Mouse (Mus musculus): ENCODE results near the gene Ncs1. TPM values are rescaled to one million over a fixed set of nuclear protein-coding genes. Genes with fewer than 3 reads are reported as not detected.

Gene Ncs1
- polyA plus RNA-seq, 1 experiment from 2014 or later: 29.4 TPM

GRCm38 (mm10) chr2:31298814-31299213 is 53.2 kb downstream of the Ncs1 start:
- no peak for ATAC-seq (replicated peaks; ENCODE audit: extremely low read depth, insufficient read depth, low FRiP score)
- H3K27me3 ChIP-seq (ENCODE audit: control insufficient read depth, insufficient read depth, low read length): no peaks in the 10 kb centered on the region
- H3K27ac ChIP-seq (ENCODE audit: low read length): no peak overlapping the region
- H3K9me3 ChIP-seq (replicated peaks; ENCODE audit: control insufficient read depth, low read length): no peaks in the 10 kb centered on the region
- peaks cover 3% of the 10 kb centered on the region; the same call in 1 of the 2 replicates for H3K4me1 ChIP-seq (ENCODE audit: control insufficient read depth, insufficient read depth, low read length)
- H3K4me3 ChIP-seq (ENCODE audit: low read length): no peak overlapping the region
- no peaks in the 10 kb centered on the region for H3K36me3 ChIP-seq (ENCODE audit: control insufficient read depth, insufficient read depth)
- H3K9ac ChIP-seq (ENCODE audit: low read length): no peak overlapping the region
- WGBS: 37% methylated on average over 4 of the region's 4 CpGs
- H3K4me2 ChIP-seq (ENCODE audit: low read depth, low read length): peak overlapping the region; percentile 69

- H3K4me2 ChIP-seq (ENCODE audit: low read depth, low read length): peak overlapping the region; percentile 32; the same call in 1 of the 2 replicates
- no peak overlapping the region for H3K9ac ChIP-seq (ENCODE audit: low read length)
- H3K4me1 ChIP-seq (ENCODE audit: control insufficient read depth, insufficient read depth, low read length): peaks cover 3% of the 10 kb centered on the region; the same call in 1 of the 2 replicates
- no peak overlapping the region for H3K4me3 ChIP-seq (ENCODE audit: low read length)
- H3K9me3 ChIP-seq (replicated peaks; ENCODE audit: control insufficient read depth, low read length): no peaks in the 10 kb centered on the region
- no peak overlapping the region for H3K27ac ChIP-seq (ENCODE audit: low read length)
- 18% methylated on average over 4 of the region's 4 CpGs for WGBS
- no peaks in the 10 kb centered on the region for H3K27me3 ChIP-seq (ENCODE audit: control insufficient read depth, insufficient read depth, low read length)
- ATAC-seq (replicated peaks; ENCODE audit: extremely low read depth, insufficient read depth, low FRiP score): no peak
- no peaks in the 10 kb centered on the region for H3K36me3 ChIP-seq (ENCODE audit: control insufficient read depth, insufficient read depth)
Observed at GRCm38 (mm10) chr2:31299266-31299665, 53.6 kb downstream of the Ncs1 start.

GRCm38 (mm10) chr2:31299996-31300395 is 54.4 kb downstream of the Ncs1 start:
- WGBS: 63% methylated on average over 10 of the region's 10 CpGs

GRCm38 (mm10) chr2:31303177-31303576 is 57.6 kb downstream of the Ncs1 start:
- ATAC-seq (replicated peaks; ENCODE audit: extremely low read depth, insufficient read depth, low FRiP score): no peak
- Histone ChIP-seq H3K36me3 (ENCODE audit: control insufficient read depth, insufficient read depth) (no peaks in the 10 kb centered on the region), H3K4me3 (ENCODE audit: low read length) (no peak overlapping the region), H3K9me3 (replicated peaks; ENCODE audit: control insufficient read depth, low read length) (peaks cover 2% of the 10 kb centered on the region; the same call in 1 of the 2 replicates), H3K9ac (ENCODE audit: low read length) (no peak overlapping the region), H3K27me3 (ENCODE audit: control insufficient read depth, insufficient read depth, low read length) (no peaks in the 10 kb centered on the region), H3K27ac (ENCODE audit: low read length) (no peak overlapping the region), H3K4me2 (ENCODE audit: low read depth, low read length) (no peak overlapping the region), H3K4me1 (ENCODE audit: control insufficient read depth, insufficient read depth, low read length) (peaks cover 3% of the 10 kb centered on the region; the same call in 1 of the 2 replicates)
- WGBS: 64% methylated on average over 9 of the region's 9 CpGs

More at GRCm38 (mm10) chr2:31299996-31300395, 54.4 kb downstream of the Ncs1 start:
- no peak overlapping the region for H3K4me3 ChIP-seq (ENCODE audit: low read length)
- no peak overlapping the region for H3K4me2 ChIP-seq (ENCODE audit: low read depth, low read length)
- no peaks in the 10 kb centered on the region for H3K27me3 ChIP-seq (ENCODE audit: control insufficient read depth, insufficient read depth, low read length)
- no peak for ATAC-seq (replicated peaks; ENCODE audit: extremely low read depth, insufficient read depth, low FRiP score)
- H3K9ac ChIP-seq (ENCODE audit: low read length): no peak overlapping the region
- H3K27ac ChIP-seq (ENCODE audit: low read length): no peak overlapping the region
- peaks cover 3% of the 10 kb centered on the region; the same call in 1 of the 2 replicates for H3K4me1 ChIP-seq (ENCODE audit: control insufficient read depth, insufficient read depth, low read length)
- H3K9me3 ChIP-seq (replicated peaks; ENCODE audit: control insufficient read depth, low read length): no peaks in the 10 kb centered on the region
- H3K36me3 ChIP-seq (ENCODE audit: control insufficient read depth, insufficient read depth): no peaks in the 10 kb centered on the region

- H3K9me3 ChIP-seq (replicated peaks; ENCODE audit: control insufficient read depth, low read length): peaks cover 5% of the 10 kb centered on the region; the same call in 1 of the 2 replicates
- H3K27me3 ChIP-seq (ENCODE audit: control insufficient read depth, insufficient read depth, low read length): no peaks in the 10 kb centered on the region
- no peak overlapping the region for H3K4me2 ChIP-seq (ENCODE audit: low read depth, low read length)
- WGBS: 61% methylated on average over 9 of the region's 9 CpGs
- H3K4me1 ChIP-seq (ENCODE audit: control insufficient read depth, insufficient read depth, low read length): no peaks in the 10 kb centered on the region
- no peak overlapping the region for H3K9ac ChIP-seq (ENCODE audit: low read length)
- no peak for ATAC-seq (replicated peaks; ENCODE audit: extremely low read depth, insufficient read depth, low FRiP score)
- no peak overlapping the region for H3K27ac ChIP-seq (ENCODE audit: low read length)
- H3K36me3 ChIP-seq (ENCODE audit: control insufficient read depth, insufficient read depth): no peaks in the 10 kb centered on the region
- H3K4me3 ChIP-seq (ENCODE audit: low read length): no peak overlapping the region
Observed at GRCm38 (mm10) chr2:31304191-31304590, 58.6 kb downstream of the Ncs1 start.

- Histone ChIP-seq H3K9me3 (replicated peaks; ENCODE audit: control insufficient read depth, low read length) (peaks cover 5% of the 10 kb centered on the region; the same call in 1 of the 2 replicates), H3K27ac (ENCODE audit: low read length) (no peak overlapping the region), H3K4me1 (ENCODE audit: control insufficient read depth, insufficient read depth, low read length) (no peaks in the 10 kb centered on the region), H3K9ac (ENCODE audit: low read length) (no peak overlapping the region), H3K36me3 (ENCODE audit: control insufficient read depth, insufficient read depth) (no peaks in the 10 kb centered on the region), H3K27me3 (ENCODE audit: control insufficient read depth, insufficient read depth, low read length) (peaks cover 2% of the 10 kb centered on the region; the same call in 1 of the 2 replicates), H3K4me2 (ENCODE audit: low read depth, low read length) (no peak overlapping the region), H3K4me3 (ENCODE audit: low read length) (no peak overlapping the region)
- 77% methylated on average over 22 of the region's 22 CpGs for WGBS
- no peak for ATAC-seq (replicated peaks; ENCODE audit: extremely low read depth, insufficient read depth, low FRiP score)
Observed at GRCm38 (mm10) chr2:31304801-31305665, 59.4 kb downstream of the Ncs1 start.

GRCm38 (mm10) chr2:31305684-31306083 is 60.1 kb downstream of the Ncs1 start:
- WGBS: 42% methylated on average over 4 of the region's 4 CpGs
- H3K4me1 ChIP-seq (ENCODE audit: control insufficient read depth, insufficient read depth, low read length): no peaks in the 10 kb centered on the region
- no peak overlapping the region for H3K4me2 ChIP-seq (ENCODE audit: low read depth, low read length)
- no peak overlapping the region for H3K4me3 ChIP-seq (ENCODE audit: low read length)
- no peak overlapping the region for H3K27ac ChIP-seq (ENCODE audit: low read length)
- ATAC-seq (replicated peaks; ENCODE audit: extremely low read depth, insufficient read depth, low FRiP score): no peak
- peaks cover 5% of the 10 kb centered on the region; the same call in 1 of the 2 replicates for H3K9me3 ChIP-seq (replicated peaks; ENCODE audit: control insufficient read depth, low read length)
- peaks cover 6% of the 10 kb centered on the region for H3K27me3 ChIP-seq (ENCODE audit: control insufficient read depth, insufficient read depth, low read length)
- no peak overlapping the region for H3K9ac ChIP-seq (ENCODE audit: low read length)
- H3K36me3 ChIP-seq (ENCODE audit: control insufficient read depth, insufficient read depth): no peaks in the 10 kb centered on the region

GRCm38 (mm10) chr2:31308257-31308656 is 62.6 kb downstream of the Ncs1 start:
- ATAC-seq (replicated peaks; ENCODE audit: extremely low read depth, insufficient read depth, low FRiP score): no peak
- 55% methylated on average over 4 of the region's 4 CpGs for WGBS

GRCm38 (mm10) chr2:31309549-31309948 is 63.9 kb downstream of the Ncs1 start:
- no peak for ATAC-seq (replicated peaks; ENCODE audit: extremely low read depth, insufficient read depth, low FRiP score)
- 64% methylated on average over 15 of the region's 15 CpGs for WGBS

More at GRCm38 (mm10) chr2:31308257-31308656, 62.6 kb downstream of the Ncs1 start:
- Histone ChIP-seq H3K9ac (ENCODE audit: low read length) (no peak overlapping the region), H3K27ac (ENCODE audit: low read length) (no peak overlapping the region), H3K36me3 (ENCODE audit: control insufficient read depth, insufficient read depth) (no peaks in the 10 kb centered on the region), H3K4me1 (ENCODE audit: control insufficient read depth, insufficient read depth, low read length) (no peaks in the 10 kb centered on the region), H3K4me2 (ENCODE audit: low read depth, low read length) (no peak overlapping the region), H3K27me3 (ENCODE audit: control insufficient read depth, insufficient read depth, low read length) (peaks cover 23% of the 10 kb centered on the region), H3K9me3 (replicated peaks; ENCODE audit: control insufficient read depth, low read length) (peaks cover 5% of the 10 kb centered on the region; the same call in 1 of the 2 replicates), H3K4me3 (ENCODE audit: low read length) (no peak overlapping the region)

More at GRCm38 (mm10) chr2:31309549-31309948, 63.9 kb downstream of the Ncs1 start:
- Histone ChIP-seq H3K4me3 (ENCODE audit: low read length) (no peak overlapping the region), H3K27me3 (ENCODE audit: control insufficient read depth, insufficient read depth, low read length) (peaks cover 36% of the 10 kb centered on the region), H3K36me3 (ENCODE audit: control insufficient read depth, insufficient read depth) (no peaks in the 10 kb centered on the region), H3K27ac (ENCODE audit: low read length) (no peak overlapping the region), H3K4me2 (ENCODE audit: low read depth, low read length) (no peak overlapping the region), H3K9ac (ENCODE audit: low read length) (no peak overlapping the region), H3K4me1 (ENCODE audit: control insufficient read depth, insufficient read depth, low read length) (no peaks in the 10 kb centered on the region), H3K9me3 (replicated peaks; ENCODE audit: control insufficient read depth, low read length) (peaks cover 5% of the 10 kb centered on the region; the same call in 1 of the 2 replicates)
